Mouse (Mus musculus): ENCODE data around the gene Efcab11. TPM values are rescaled to one million over a fixed set of nuclear protein-coding genes. Genes with fewer than 3 reads are reported as not detected.

The Efcab11 gene
- polyA plus RNA-seq, 2 experiments, result 2.9 to 6.6 TPM

GRCm38 (mm10) chr12:99779908-99780307, 104.3 kb downstream of the Efcab11 start:
- no peak overlapping the region for H3K4me2 ChIP-seq (ENCODE audit: low read depth)
- H3K4me1 ChIP-seq (replicated peaks; ENCODE audit: control insufficient read depth in 2 of 2, insufficient read depth in 2 of 2, low read length in 1 of 2), result no peaks in the 10 kb centered on the region
- no peak for TF ChIP-seq EP300 (IDR thresholded peaks at IDR 0.05; ENCODE audit: low read depth)
- no peak overlapping the region for H3K27ac ChIP-seq
- H3K9ac ChIP-seq (replicated peaks), result no peak overlapping the region
- no peak overlapping the region for H3K4me3 ChIP-seq (ENCODE audit: insufficient read depth in 1 of 2, low read depth in 2 of 2, low read length in 2 of 2)
- WGBS (ENCODE audit: insufficient replicate concordance), result 69% methylated on average over 7 of the region's 7 CpGs
- H3K36me3 ChIP-seq (replicated peaks; ENCODE audit: control insufficient read depth, insufficient read depth, low read depth), result no peaks in the 10 kb centered on the region
- DNase-seq (ENCODE audit: low read depth in 3 of 3, low spot score in 3 of 3) (no peak), ATAC-seq (ENCODE audit: insufficient read depth) (no peak)
- no peaks in the 10 kb centered on the region for H3K27me3 ChIP-seq (ENCODE audit: control insufficient read depth, insufficient read depth, low read length)
- no peaks in the 10 kb centered on the region for H3K9me3 ChIP-seq (ENCODE audit: control insufficient read depth, low read length)

GRCm38 (mm10) chr12:99776497-99777139, 107.6 kb downstream of the Efcab11 start:
- DNase-seq (ENCODE audit: low read depth in 3 of 3, low spot score in 3 of 3) (no peak), ATAC-seq (ENCODE audit: insufficient read depth) (no peak)
- TF ChIP-seq CTCF (IDR thresholded peaks at IDR 0.05; ENCODE audit: low read depth) (no peak), EP300 (IDR thresholded peaks at IDR 0.05; ENCODE audit: low read depth) (no peak)
- 68% methylated on average over 8 of the region's 8 CpGs for WGBS (ENCODE audit: insufficient replicate concordance)
- Histone ChIP-seq H3K4me3 (ENCODE audit: insufficient read depth in 1 of 2, low read depth in 2 of 2, low read length in 2 of 2) (no peak overlapping the region), H3K9ac (replicated peaks) (no peak overlapping the region), H3K9me3 (ENCODE audit: control insufficient read depth, low read length) (no peaks in the 10 kb centered on the region), H3K27ac (no peak overlapping the region), H3K4me2 (ENCODE audit: low read depth) (no peak overlapping the region), H3K27me3 (ENCODE audit: control insufficient read depth, insufficient read depth, low read length) (no peaks in the 10 kb centered on the region), H3K36me3 (replicated peaks; ENCODE audit: control insufficient read depth, insufficient read depth, low read depth) (no peaks in the 10 kb centered on the region), H3K4me1 (replicated peaks; ENCODE audit: control insufficient read depth in 2 of 2, insufficient read depth in 2 of 2, low read length in 1 of 2) (no peaks in the 10 kb centered on the region)

GRCm38 (mm10) chr12:99774864-99775263, 109.4 kb downstream of the Efcab11 start:
- 58% methylated on average over 2 of the region's 2 CpGs for WGBS (ENCODE audit: insufficient replicate concordance)
- no peak overlapping the region for H3K27ac ChIP-seq
- TF ChIP-seq EP300 (IDR thresholded peaks at IDR 0.05; ENCODE audit: low read depth) (no peak), CTCF (IDR thresholded peaks at IDR 0.05; ENCODE audit: low read depth) (no peak)
- ATAC-seq (ENCODE audit: insufficient read depth) (no peak), DNase-seq (ENCODE audit: low read depth in 3 of 3, low spot score in 3 of 3) (no peak)
- no peaks in the 10 kb centered on the region for H3K9me3 ChIP-seq (ENCODE audit: control insufficient read depth, low read length)
- no peaks in the 10 kb centered on the region for H3K4me1 ChIP-seq (replicated peaks; ENCODE audit: control insufficient read depth in 2 of 2, insufficient read depth in 2 of 2, low read length in 1 of 2)
- no peaks in the 10 kb centered on the region for H3K27me3 ChIP-seq (ENCODE audit: control insufficient read depth, insufficient read depth, low read length)
- H3K9ac ChIP-seq (replicated peaks), result no peak overlapping the region
- no peak overlapping the region for H3K4me3 ChIP-seq (ENCODE audit: insufficient read depth in 1 of 2, low read depth in 2 of 2, low read length in 2 of 2)
- no peaks in the 10 kb centered on the region for H3K36me3 ChIP-seq (replicated peaks; ENCODE audit: control insufficient read depth, insufficient read depth, low read depth)
- no peak overlapping the region for H3K4me2 ChIP-seq (ENCODE audit: low read depth)

- TF ChIP-seq CTCF (IDR thresholded peaks at IDR 0.05; ENCODE audit: low read depth) (no peak), EP300 (IDR thresholded peaks at IDR 0.05; ENCODE audit: low read depth) (no peak)
- Histone ChIP-seq H3K9me3 (ENCODE audit: control insufficient read depth, low read length) (no peaks in the 10 kb centered on the region), H3K4me2 (ENCODE audit: low read depth) (no peak overlapping the region), H3K36me3 (replicated peaks; ENCODE audit: control insufficient read depth, insufficient read depth, low read depth) (no peaks in the 10 kb centered on the region), H3K27me3 (ENCODE audit: control insufficient read depth, insufficient read depth, low read length) (no peaks in the 10 kb centered on the region), H3K9ac (replicated peaks) (no peak overlapping the region), H3K4me3 (ENCODE audit: insufficient read depth in 1 of 2, low read depth in 2 of 2, low read length in 2 of 2) (no peak overlapping the region), H3K27ac (no peak overlapping the region), H3K4me1 (replicated peaks; ENCODE audit: control insufficient read depth in 2 of 2, insufficient read depth in 2 of 2, low read length in 1 of 2) (no peaks in the 10 kb centered on the region)
- ATAC-seq (ENCODE audit: insufficient read depth), result no peak
- WGBS (ENCODE audit: insufficient replicate concordance), result 61% methylated on average over 5 of the region's 5 CpGs
- no peak for DNase-seq (ENCODE audit: low read depth in 3 of 3, low spot score in 3 of 3)
Measured at GRCm38 (mm10) chr12:99773636-99774193, 110.5 kb downstream of the Efcab11 start.

GRCm38 (mm10) chr12:99771018-99771417, 113.2 kb downstream of the Efcab11 start:
- Histone ChIP-seq H3K4me3 (ENCODE audit: insufficient read depth in 1 of 2, low read depth in 2 of 2, low read length in 2 of 2) (no peak overlapping the region), H3K36me3 (replicated peaks; ENCODE audit: control insufficient read depth, insufficient read depth, low read depth) (no peaks in the 10 kb centered on the region), H3K9ac (replicated peaks) (no peak overlapping the region), H3K27ac (no peak overlapping the region), H3K4me1 (replicated peaks; ENCODE audit: control insufficient read depth in 2 of 2, insufficient read depth in 2 of 2, low read length in 1 of 2) (no peaks in the 10 kb centered on the region), H3K27me3 (ENCODE audit: control insufficient read depth, insufficient read depth, low read length) (no peaks in the 10 kb centered on the region), H3K4me2 (ENCODE audit: low read depth) (no peak overlapping the region), H3K9me3 (ENCODE audit: control insufficient read depth, low read length) (no peaks in the 10 kb centered on the region)
- WGBS (ENCODE audit: insufficient replicate concordance), result 57% methylated on average over 7 of the region's 7 CpGs
- no peak for TF ChIP-seq CTCF (IDR thresholded peaks at IDR 0.05; ENCODE audit: low read depth)
- TF ChIP-seq EP300 (IDR thresholded peaks at IDR 0.05; ENCODE audit: low read depth), result no peak
- ATAC-seq (ENCODE audit: insufficient read depth) (no peak), DNase-seq (ENCODE audit: low read depth in 3 of 3, low spot score in 3 of 3) (no peak)
